Mouse (Mus musculus) spleen, postnatal 4 days (tissue): Measurements from ENCODE around the gene Syvn1.
A peak's percentile ranks its signal among the peaks of the same experiment; 100 is the strongest.

Experiments
- DNase-seq, 2 experiments: peaks; one replicate each; pipeline ENCODE4 v3.0.0; 2022; ENCODE audit warnings: low spot score in 2 of 2

Syvn1 gene

GRCm38 (mm10) chr19:6067724-6068415 lies 21.5 kb downstream of the Syvn1 start, which contains the start of gene Tm7sf2:
Gene Tm7sf2 (minus strand): TSS chr19:6068373.
- DNase-seq: peak; percentile 90 to 93

GRCm38 (mm10) chr19:6068951-6069350 lies 22.6 kb downstream of the Syvn1 start:
- peak in 1 of 2 experiments; percentile 74 for DNase-seq

- no peak for DNase-seq
Observed at GRCm38 (mm10) chr19:6069851-6070250, 23.5 kb downstream of the Syvn1 start.

GRCm38 (mm10) chr19:6070571-6071250 lies 24.3 kb downstream of the Syvn1 start:
- no peak for DNase-seq

- DNase-seq: no peak
Observed at GRCm38 (mm10) chr19:6071261-6071660, 24.9 kb downstream of the Syvn1 start.

GRCm38 (mm10) chr19:6073889-6074288 lies 27.5 kb downstream of the Syvn1 start:
- DNase-seq: no peak

- DNase-seq: peak; percentile 86 to 88
Observed at GRCm38 (mm10) chr19:6076564-6077393, 30.4 kb downstream of the Syvn1 start, which contains the start of gene Vps51. Gene Vps51 (minus strand): TSS chr19:6077231.

- DNase-seq: no peak
Observed at GRCm38 (mm10) chr19:6079983-6080480, 33.7 kb downstream of the Syvn1 start, which contains the start of gene Tmem262. Gene Tmem262 (plus strand): TSS chr19:6080033.

GRCm38 (mm10) chr19:6082156-6082555 lies 35.8 kb downstream of the Syvn1 start, which contains the start of gene Gm28374:
Gene Gm28374 (minus strand): TSS chr19:6082256.
- DNase-seq: no peak

- DNase-seq: peak; percentile 95 to 97
Observed at GRCm38 (mm10) chr19:6084478-6085248, 38.3 kb downstream of the Syvn1 start, which contains the start of the genes Zfpl1 and Cdca5. Gene Zfpl1 (minus strand): TSS chr19:6084956. Gene Cdca5 (plus strand): TSS chr19:6084983.

- peak; percentile 75 to 83 for DNase-seq
Observed at GRCm38 (mm10) chr19:6085417-6085879, 39.1 kb downstream of the Syvn1 start.

GRCm38 (mm10) chr19:6088841-6089240 lies 42.5 kb downstream of the Syvn1 start:
- no peak for DNase-seq

GRCm38 (mm10) chr19:6094119-6094518 lies 47.7 kb downstream of the Syvn1 start, which contains the start of gene AC131692.1:
Gene AC131692.1 (plus strand): TSS chr19:6094419.
- DNase-seq: no peak

- DNase-seq: no peak
Observed at GRCm38 (mm10) chr19:6097847-6098246, 51.5 kb downstream of the Syvn1 start.

- DNase-seq: no peak
Observed at GRCm38 (mm10) chr19:6101186-6101585, 54.8 kb downstream of the Syvn1 start.

- peak; percentile 82 to 86 for DNase-seq
Observed at GRCm38 (mm10) chr19:6102169-6102853, 55.9 kb downstream of the Syvn1 start.
